Mouse (Mus musculus) megakaryocyte, adult 5-6 weeks (primary cell): Measurements from ENCODE around the gene Adgrd1. TPM values are rescaled to one million over a fixed set of nuclear protein-coding genes. Genes with fewer than 3 reads are reported as not detected.
A peak's percentile ranks its signal among the peaks of the same experiment; 100 is the strongest.

Experiments used
- ATAC-seq: 2 replicates; pipeline ENCODE4 v1.8.0; 2016; ENCODE audit warnings: mild to moderate bottlenecking, inconsistent platforms; ENCODE audit not compliant: poor library complexity, severe bottlenecking
- total RNA-seq, 2 experiments: library from RNA; stranded (forward) in 1 of 2; stranded (reverse) in 1 of 2; fragments of 153-499, 151-499 nt in 1 of 2; fragments of 221-1000, 200-1000 nt in 1 of 2; gene quantifications; 2 replicates each; pipeline versions ENCODE4 v1.2.3 to v1.2.4; 2015 to 2017

Adgrd1 gene
- total RNA-seq, 2 experiments from 2014 or later: not detected

DNA sequence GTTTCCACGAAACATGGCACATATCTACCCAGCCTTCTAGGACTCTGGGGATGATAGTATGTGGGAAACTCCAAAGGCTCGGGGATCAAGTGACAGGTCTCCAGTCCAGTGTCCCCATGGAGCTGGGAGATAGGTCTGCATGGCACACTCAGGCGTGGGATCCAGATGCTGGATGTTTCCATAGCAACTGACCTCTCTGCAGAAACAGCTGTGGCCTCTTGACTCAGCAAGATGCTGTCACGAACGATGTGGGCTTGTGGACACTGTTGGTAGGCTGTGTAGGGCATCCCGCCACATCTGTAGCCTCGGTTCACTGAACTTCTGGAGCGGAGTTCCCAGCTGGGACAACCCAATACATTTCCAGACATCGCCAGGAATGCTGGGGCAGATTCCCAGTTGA, 51.9 kb downstream of the Adgrd1 start:
- no peak for ATAC-seq

DNA sequence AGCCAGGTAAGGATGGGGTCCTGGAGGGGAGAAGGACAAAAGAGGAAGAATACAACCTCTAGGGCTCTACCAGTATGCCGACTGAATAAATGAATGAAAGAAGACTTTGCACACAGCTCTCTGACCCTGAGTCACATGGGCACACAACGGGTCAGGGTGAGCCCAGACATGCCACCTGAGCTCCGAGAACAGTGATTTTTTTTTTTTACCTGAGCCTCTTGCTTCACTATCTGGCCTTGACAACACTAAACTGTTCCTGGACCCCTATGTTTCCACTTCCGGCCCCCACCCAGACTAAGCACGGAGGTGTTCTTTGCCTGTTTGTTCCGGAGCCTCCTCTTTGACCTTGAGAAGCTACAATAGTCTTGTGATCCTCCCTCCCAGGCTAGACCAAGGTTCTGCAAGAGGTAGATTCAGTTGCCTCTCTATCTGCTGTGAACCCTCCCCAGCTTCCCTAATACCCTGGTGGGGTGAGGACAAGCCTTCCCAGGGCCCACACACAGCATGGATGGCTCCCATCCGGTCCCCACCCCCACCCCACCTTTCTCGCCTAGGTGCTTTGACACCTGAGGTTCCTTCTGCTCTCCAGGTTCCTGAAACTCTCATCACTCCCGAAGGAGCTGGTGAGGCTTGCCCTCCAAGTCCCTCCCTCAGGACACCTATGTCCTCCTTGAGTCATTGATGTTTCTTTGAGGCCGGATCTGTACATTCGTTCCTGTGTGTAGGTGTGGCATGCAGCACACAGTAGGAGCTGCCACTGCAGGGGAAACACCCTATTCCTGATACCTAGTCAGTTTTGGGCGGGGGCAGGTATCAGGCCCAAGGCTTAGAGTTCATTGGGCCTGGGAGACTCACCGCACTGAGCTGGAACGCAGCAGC, 58.7 kb downstream of the Adgrd1 start:
- no peak for ATAC-seq

DNA sequence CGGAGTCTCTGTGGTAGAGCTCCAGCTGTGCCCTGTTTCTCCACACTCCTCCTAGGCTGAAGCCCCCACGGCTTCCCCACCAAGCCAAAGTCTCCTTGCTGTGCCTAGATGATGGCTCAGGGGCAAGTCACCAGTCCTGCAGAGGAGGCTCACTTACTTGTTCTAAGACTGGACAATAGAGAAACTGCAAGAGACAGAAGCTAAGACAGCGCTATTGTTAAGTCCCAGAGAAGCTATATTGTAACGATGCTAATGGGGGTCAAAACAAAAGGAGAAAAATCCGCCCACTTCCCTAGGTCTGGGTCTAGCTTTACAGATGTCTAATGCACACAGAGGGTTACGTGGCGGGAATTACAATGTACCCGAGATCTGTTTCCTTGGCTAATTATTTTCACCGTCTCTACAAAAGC, 59.4 kb downstream of the Adgrd1 start:
- ATAC-seq: no peak

DNA sequence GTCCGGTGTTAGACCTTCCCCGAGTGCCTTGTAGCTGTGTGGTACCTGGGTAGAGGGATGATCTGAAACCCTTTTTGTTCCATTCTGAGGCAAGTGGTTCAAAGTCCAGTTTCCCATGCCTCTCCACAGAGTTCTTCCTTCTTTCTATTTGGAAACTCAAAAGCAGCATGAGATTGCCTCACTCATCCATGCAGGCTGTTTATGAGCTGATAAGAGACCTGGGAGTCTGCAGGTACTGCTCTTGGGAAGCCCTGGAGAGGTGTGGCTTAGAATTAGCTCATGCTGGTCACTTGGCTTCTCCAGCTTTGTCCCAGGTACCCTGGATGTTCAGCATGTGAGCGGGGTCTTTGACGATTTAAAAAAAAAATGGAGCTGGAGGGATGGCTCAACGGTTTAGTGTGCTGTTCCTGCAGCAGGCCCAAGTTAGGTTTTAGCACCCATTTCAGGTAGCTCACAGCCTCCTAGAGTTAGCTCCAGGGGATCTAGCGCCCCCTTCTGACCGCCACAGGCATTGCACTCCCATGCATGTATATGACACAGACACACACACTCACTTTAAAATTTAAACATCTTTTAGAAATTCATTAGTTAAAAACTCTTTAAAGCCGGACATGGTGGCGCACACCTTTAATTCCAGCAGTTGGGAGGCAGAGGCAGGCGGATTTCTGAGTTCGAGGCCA, 65.0 kb downstream of the Adgrd1 start:
- ATAC-seq: no peak

DNA sequence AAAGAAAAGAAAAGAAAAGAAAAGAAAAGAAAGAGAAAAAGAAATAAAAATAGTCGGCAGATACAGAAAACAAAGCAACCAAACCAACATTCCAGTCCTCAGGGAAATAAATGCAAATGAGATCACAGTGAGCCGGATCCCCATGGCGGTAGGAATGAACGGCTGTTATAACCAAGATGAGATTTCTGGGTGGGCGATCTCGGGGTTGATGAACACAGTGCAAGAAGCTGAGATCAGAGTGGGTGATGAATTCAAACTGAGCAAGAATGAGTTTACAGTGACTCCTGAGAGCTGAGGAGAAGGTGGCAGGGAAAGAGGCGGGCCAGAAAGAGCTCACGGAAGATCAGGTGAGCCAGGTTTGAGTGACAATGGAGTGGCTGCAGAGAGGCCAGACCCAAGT, 66.9 kb downstream of the Adgrd1 start:
- no peak for ATAC-seq

DNA sequence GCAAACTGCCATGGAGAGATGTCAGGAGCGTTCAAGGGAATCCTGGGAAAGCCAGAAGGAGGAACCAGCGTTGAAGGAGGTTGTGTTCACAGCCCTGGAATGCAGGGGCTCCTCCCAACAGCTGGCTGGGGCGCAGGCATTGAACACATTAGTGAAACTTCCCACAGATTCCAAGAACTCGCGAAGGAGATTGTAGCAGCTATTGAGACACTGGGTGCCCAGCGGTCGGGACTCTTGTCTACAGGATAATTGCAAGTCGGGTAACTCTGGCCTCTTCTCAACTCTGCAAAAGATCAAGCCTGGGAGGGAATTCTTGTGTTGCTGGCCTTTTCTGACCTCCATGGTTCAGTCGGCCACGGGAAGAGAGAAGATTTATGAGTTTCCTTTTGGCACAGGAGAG, 67.5 kb downstream of the Adgrd1 start:
- no peak for ATAC-seq

DNA sequence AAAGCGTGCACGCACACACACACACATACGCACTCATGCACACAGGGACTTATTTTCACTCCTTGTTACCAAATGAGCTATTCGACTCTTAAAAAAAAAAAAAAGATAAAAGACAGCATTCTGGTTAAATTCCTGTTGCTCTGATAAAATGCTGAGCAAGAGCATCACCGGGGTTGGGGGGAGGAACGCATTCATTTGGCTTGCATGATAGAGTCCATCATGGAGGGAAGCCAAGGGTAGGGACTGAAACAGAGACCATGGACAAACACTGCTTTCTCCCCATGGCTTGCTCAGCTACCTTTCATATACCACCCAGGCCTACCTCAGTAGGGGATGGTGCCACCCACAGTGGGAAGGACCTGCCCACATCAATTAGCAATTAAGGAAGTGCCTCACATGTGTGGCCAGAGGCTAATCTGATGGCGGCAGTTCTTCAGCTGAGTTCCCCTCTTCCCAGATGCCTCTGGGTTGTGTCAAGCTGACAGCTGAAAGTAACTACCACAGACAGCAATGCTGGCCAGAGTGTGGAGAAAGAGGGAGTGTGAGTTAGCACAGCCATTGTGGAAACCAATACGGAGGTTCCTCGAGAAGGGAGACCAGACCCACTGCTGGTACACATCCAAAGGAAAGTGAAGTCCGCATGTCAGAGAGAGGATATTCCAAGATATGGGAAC, 68.5 kb downstream of the Adgrd1 start:
- no peak for ATAC-seq

DNA sequence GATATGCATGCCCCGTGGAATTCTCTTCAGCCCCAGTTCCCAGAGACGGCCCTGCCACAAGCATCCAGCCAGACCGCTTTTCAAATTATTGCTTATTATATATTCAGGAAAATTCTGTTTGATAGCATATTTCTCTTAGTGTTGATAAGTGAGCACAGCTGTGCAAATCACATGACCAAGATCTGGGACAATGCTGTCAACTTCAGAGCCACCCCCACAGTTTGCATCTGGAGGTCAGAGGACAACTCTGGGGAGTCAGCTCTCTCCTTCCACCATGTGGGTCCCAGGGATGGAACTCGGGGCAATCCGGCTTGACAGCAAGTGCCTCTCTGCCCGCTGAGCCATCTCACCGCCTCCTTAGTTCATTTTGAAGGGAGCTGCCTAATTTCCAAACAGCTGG, 69.0 kb downstream of the Adgrd1 start:
- no peak for ATAC-seq

DNA sequence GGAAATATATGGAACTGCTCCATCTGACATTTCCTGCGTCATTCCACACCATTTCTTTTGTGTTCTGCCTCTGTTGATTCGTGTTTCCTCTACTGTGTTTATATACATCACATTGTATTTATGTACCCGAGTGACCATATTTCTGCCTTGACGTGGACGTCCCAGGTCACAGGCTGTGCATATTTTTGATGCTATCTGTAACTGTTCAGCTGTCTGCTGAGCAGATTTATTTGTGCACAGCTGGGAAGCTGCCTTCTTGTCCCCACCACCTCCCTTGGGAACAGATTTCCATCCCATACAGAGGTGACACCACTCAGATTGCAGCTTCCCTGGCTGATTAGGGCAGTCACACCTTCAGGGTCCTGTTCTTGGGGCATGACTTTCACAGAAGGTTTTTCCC, 72.5 kb downstream of the Adgrd1 start:
- no peak for ATAC-seq

DNA sequence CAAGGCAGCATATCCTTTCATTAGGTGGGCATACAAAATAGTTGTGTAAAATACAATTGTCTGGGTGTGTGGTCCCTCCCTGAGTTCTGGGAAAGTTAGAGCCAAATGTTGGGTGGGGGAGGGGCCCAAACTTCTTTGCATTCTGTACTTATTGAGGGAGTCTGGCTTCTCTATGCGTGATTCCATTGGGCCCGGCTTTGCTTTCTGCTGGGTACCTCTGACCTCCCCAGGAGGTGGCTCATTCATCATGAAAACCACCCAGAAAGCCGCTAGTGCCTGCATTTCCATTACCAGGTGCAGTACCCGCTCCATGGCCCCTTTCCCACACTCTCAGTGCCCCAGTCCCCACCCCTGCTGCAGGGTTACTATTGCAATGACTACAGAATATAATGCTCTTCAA, 73.0 kb downstream of the Adgrd1 start:
- no peak for ATAC-seq

DNA sequence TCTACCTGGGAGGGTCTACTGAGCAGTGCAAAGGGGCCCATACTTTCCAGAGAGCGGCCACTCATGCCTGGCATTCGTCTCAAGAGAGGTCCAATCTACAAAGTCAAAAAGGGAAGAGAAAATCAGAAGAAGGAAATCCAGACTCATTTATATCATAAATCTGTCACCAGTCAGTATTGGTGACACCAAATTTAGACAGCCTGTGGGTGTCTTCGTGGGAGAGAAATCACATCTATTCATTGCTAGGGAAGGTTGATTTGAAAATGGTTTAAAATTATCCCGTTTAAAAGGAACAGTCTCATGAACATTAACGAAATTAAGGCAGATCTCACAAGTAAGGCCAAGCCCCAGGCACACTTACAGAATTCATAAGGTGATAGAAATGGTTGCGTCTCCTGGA, 76.0 kb downstream of the Adgrd1 start:
- no peak for ATAC-seq

DNA sequence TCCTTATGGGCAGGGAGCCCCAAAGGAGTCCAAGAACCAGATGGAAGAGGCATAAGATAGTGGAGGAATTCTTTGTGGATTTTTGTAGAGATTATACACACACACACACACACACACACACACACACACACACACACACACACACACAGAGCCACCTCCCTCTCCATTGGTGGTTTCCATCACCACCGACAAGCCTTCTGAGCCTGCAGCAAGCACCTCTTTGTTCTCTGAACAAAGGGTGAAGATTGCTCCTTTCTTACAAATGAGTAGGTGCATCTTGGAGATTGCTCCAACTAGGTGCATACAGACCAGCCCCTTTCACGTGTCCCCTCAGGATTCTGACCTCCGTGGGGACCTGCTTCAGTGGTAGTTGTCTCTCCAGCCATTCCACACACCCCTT, 79.4 kb downstream of the Adgrd1 start:
- ATAC-seq: no peak

DNA sequence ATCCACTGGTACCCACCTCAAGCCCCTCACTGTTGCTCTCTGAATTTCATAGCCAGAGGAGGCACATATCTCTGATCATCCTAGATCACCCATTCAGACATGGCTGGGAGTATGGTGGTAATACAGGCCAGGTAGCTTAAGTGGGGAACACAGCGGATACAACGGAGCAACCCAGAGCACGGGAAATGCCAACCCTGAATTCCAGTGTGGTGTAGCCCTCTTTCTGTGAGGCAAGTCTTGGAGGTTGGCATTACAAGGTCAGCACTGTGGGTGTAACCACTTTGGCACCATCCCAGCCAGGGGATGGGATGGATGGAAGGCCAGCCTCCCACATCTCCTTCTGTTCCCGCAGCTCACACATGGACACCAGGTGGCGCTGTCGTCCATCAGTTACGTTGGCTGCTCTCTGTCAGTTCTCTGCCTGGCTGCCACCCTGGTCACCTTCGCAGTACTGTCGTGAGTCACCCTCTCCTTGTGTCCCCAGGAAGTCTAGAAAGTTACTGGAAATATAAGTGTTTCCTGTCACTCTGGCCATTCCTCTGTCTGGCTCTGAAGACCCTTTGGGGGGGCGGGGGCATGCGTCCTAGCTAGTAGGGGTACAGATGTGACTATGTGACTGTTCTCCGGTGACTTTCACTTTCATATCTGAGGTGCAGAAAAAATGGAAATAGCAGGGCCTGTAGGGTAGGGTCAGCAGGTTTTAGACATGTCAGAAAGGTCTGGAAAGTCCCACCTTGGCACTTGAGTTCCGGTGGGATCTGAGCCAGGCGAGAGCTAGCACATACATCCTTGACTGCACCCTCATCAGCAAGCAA, 81.4 kb downstream of the Adgrd1 start:
- peak; percentile 88 for ATAC-seq

DNA sequence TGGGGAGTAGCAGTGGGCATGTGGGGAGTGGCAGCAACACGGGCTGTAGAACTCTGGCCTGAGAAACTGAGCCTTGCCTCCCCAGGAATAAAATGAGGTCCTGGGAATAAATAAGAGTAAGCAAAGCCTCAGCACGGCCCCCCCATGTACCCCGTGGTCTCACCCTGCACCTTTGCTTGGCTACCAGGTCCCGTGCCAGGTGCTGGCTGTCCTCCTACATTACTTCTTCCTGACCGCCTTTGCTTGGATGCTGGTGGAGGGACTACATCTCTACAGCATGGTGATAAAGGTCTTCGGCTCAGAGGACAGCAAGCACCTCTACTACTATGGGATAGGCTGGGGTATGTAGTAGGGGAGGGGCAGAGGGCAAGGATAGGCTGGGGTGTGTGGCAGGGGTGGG, 82.8 kb downstream of the Adgrd1 start:
- no peak for ATAC-seq

DNA sequence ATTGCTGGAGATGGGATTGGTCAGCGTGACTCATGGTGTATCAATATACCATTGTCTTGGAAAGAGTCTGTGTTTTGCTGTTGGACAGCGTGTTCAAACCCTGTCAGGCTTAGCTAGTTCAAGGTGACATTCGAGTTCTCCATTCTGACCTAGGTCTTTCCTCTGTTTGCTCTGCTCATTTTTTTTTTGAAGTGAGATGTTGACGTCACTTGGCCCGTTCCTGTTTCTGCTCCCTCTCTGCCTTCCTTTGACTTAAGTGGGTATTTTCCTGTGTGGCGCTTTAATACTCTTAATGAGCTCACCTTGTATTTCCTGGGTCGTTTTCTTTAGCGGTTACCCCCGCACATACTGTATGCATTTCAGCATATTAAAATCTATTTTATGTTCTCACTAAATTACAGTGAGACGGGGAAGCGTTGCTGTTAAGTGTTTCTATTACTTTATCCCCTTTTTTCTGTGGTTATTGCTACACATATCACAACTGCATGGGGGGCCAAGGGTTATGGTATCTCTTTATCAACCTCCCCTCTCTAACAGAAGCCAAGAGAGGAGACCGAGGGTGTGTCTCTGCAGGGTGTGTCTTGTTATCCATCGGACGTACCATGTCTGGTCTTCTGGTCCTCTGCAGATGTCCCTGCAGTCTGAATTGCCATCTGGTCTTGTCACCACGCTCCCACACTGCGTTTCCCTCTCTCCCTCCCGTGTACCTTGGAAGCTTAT, 83.6 kb downstream of the Adgrd1 start:
- ATAC-seq: no peak

DNA sequence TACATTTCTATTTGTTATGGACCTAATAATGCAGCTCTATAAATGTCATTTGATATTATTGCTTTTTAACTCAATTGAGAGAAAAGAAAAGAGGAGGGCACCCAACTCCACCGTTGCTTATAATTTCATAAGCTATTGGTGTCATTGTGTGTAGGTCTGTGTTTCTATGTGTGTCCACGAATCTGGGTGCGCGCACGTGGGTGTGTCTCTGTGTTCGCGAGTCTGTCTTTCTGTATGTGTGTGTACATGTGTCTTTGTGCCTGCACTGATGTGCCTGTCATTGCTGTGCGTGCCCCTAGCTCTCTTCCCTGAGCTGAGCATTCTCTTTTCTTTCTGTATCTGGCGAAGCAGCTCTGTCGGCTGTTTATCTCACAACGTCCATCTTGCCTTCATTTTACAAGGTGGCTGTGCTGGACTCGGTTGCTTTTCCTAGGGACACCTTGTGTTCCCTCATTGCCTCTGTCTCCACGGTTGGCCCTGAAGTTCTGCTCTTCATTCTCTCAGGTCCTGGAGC, 84.2 kb downstream of the Adgrd1 start:
- ATAC-seq: no peak

DNA sequence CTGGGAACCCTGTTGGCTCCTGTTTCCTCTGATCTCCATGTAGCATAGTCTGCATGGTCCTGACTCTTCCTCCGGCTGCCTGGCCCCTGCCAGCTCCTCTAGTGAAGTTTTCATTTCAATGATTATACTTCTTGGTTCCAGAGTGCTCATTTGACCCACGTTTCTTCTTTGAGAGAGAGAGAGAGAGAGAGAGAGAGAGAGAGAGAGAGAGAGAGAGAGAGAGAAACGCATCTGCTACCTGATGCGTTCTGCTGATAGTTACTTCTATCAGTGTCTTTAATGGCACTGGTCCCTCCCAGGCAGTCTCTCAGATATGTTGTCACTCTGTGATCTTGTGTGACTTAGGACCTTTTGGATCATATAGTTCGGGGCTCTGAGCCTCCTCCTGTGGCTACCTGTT, 84.9 kb downstream of the Adgrd1 start:
- ATAC-seq: no peak

DNA sequence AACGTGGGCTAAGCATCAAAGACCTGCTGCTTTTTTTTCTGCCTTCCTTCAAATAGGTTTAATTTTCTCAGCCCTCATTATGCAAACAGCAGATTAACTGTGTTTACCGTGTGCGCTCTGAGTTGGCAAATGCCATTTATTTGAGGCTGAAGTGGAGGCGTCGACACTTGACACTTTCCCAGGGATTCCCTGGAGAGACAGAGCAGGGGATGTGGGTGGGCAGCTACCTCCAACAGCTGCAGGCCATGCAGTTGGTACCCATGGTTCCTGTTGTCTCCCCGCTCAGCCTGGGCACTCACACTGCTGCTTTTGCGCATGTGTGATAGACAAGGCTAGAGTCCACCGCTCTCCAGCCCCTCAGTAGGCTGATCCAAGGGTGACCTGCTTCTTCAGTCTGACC, 86.0 kb downstream of the Adgrd1 start:
- ATAC-seq: no peak

DNA sequence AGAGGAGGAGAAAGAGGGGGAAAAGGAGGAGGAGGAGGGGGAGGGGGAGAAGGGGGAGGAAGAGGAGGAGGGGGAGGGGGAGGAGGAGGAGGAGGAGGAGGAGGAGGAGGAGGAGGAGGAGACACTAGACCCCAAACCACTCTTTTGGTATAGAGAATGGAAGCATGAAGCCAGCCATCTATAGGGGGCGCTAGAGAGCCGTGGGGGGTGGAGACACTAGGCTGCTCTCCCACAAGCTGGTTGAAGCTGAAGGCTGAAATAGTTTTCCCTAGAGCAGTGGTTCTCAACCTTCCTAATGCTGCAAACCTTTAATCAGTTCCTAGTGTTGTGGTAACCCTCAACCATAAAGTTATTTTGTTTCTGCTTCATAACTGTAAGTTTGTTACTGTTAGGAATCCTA, 89.7 kb downstream of the Adgrd1 start:
- no peak for ATAC-seq

DNA sequence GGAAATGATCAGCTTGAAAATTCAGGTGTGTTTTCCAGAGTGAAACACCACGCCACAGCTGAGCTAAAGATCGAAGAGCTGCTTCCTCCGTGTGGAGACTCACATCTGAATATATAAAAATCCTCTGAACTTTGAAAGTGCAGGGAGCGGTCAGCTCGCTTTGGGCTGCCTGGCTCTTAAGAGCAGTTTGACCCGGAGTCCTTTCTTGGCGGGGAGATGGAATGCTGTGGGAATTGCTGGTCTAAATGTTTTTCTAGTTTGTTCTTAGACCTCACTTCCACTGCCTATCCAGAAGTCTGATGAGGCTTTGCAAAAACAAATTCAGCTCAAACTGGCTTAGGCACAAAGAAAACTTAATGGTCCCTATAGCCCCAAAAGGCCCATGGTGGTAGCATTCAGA, 90.4 kb downstream of the Adgrd1 start:
- no peak for ATAC-seq
